Mouse (Mus musculus): ENCODE data around the gene Gsta4. TPM values are rescaled to one million over a fixed set of nuclear protein-coding genes. Genes with fewer than 3 reads are reported as not detected.

The Gsta4 gene
- polyA plus RNA-seq, 1 experiment from 2014 or later, result 62.7 TPM

- ATAC-seq, result peak; percentile 99
- Histone ChIP-seq H3K4me2 (ENCODE audit: low read depth, low read length) (peak overlapping the region; percentile 63), H3K9me3 (ENCODE audit: control insufficient read depth, low read length) (no peaks in the 10 kb centered on the region), H3K9ac (ENCODE audit: low read depth, low read length) (peak overlapping the region; percentile 92), H3K4me3 (ENCODE audit: low read length) (peak overlapping the region; percentile 77), H3K27me3 (replicated peaks; ENCODE audit: control insufficient read depth, insufficient read depth, low read length) (no peaks in the 10 kb centered on the region), H3K4me1 (ENCODE audit: control insufficient read depth, insufficient read depth, low read length) (0 out of 2 replicates have a peak, but pooled peaks cover 3% of the 10 kb centered on the region), H3K36me3 (ENCODE audit: control insufficient read depth, insufficient read depth, low read length) (no peaks in the 10 kb centered on the region), H3K27ac (ENCODE audit: low read length) (peak overlapping the region; percentile 99)
- under 1% methylated on average over 49 of the region's 58 CpGs for WGBS
These were observed 7.0 kb upstream of the Gsta4 start for GRCm38 (mm10) chr9:78175277-78176200.

DNA sequence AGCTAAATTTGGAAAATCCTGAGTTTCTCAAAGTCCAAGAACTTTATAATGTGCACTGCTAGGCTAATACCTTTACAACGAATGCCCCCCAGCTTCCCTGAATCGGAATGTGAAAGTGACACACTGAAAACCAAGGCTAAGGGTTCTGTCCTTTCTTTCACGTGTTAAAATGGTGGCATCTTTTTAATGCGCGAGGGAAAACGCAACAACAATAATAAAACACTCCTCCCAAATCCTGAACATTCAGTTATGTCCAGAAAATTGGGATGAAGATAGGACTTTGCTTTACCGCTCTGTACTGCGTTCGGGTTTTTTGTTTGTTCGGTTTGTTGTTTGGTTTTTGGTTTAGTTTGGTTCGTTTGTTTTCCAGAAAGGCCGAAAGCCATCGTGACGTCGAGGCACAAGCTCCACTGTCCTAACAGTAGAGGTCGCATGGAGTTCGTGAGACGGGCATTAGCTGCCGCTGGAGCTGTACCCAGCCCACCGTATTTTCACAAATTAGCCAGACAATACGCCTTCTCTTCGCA, 6.3 kb upstream of the Gsta4 start:
- H3K27ac ChIP-seq (ENCODE audit: low read length), result peak overlapping the region; percentile 99
- under 1% methylated on average over 22 of the region's 22 CpGs for WGBS
- no peaks in the 10 kb centered on the region for H3K9me3 ChIP-seq (ENCODE audit: control insufficient read depth, low read length)
- peak overlapping the region; percentile 63 for H3K4me2 ChIP-seq (ENCODE audit: low read depth, low read length)
- no peaks in the 10 kb centered on the region for H3K27me3 ChIP-seq (replicated peaks; ENCODE audit: control insufficient read depth, insufficient read depth, low read length)
- ATAC-seq, result peak; percentile 64
- no peaks in the 10 kb centered on the region for H3K36me3 ChIP-seq (ENCODE audit: control insufficient read depth, insufficient read depth, low read length)
- H3K4me1 ChIP-seq (ENCODE audit: control insufficient read depth, insufficient read depth, low read length), result 0 out of 2 replicates have a peak, but pooled peaks cover 3% of the 10 kb centered on the region
- H3K4me3 ChIP-seq (ENCODE audit: low read length), result peak overlapping the region; percentile 77
- H3K9ac ChIP-seq (ENCODE audit: low read depth, low read length), result peak overlapping the region; percentile 92

DNA sequence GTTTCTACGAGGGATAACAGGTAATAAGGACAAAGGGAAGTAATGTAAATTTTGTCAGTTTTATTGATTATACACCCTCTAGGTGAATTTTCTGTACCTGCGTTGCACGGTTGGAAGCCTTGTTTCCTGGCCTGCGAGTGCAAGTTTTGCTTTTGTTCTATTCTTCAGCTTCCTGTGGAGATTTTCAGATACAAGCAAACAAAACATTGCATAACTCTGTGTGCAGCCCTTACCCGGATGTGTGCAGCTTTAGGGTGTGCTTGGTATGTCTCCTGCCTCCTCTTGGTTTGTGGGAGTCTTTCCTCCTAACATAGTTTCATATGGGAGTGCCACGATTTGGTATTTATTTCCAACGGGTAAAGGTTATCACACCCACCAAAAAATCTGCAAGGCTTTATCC, 5.7 kb upstream of the Gsta4 start:
- Histone ChIP-seq H3K36me3 (ENCODE audit: control insufficient read depth, insufficient read depth, low read length) (no peaks in the 10 kb centered on the region), H3K4me1 (ENCODE audit: control insufficient read depth, insufficient read depth, low read length) (0 out of 2 replicates have a peak, but pooled peaks cover 3% of the 10 kb centered on the region), H3K4me3 (ENCODE audit: low read length) (peak overlapping the region; percentile 77), H3K27ac (ENCODE audit: low read length) (peak overlapping the region; percentile 99), H3K9ac (ENCODE audit: low read depth, low read length) (peak overlapping the region; percentile 92), H3K4me2 (ENCODE audit: low read depth, low read length) (peak overlapping the region; percentile 63), H3K27me3 (replicated peaks; ENCODE audit: control insufficient read depth, insufficient read depth, low read length) (no peaks in the 10 kb centered on the region), H3K9me3 (ENCODE audit: control insufficient read depth, low read length) (no peaks in the 10 kb centered on the region)
- peak; percentile 38; the same call in 1 of the 2 replicates for ATAC-seq
- 17% methylated on average over 7 of the region's 7 CpGs for WGBS

DNA sequence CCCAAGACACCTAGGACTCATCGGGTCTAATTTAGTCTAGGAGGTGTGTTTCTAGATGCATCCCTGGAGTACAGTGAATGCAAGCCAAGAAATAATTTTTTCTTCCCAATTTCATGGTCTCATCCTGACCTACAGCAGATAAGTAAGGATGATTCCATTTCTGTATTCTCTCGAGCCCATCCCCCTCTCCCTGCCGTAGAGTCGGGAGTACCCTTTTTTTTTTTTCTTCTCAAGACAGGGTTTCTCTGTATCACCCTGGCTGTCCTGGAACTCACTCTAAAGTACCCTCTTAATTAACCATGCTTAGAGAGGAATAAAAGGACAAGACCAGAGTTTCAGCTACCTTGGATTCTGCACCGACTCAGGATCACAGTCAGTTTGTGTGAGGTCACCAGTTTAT, 4.4 kb upstream of the Gsta4 start:
- no peak for ATAC-seq
- Histone ChIP-seq H3K4me2 (ENCODE audit: low read depth, low read length) (no peak overlapping the region), H3K27me3 (replicated peaks; ENCODE audit: control insufficient read depth, insufficient read depth, low read length) (no peaks in the 10 kb centered on the region), H3K4me3 (ENCODE audit: low read length) (no peak overlapping the region), H3K9ac (ENCODE audit: low read depth, low read length) (no peak overlapping the region), H3K9me3 (ENCODE audit: control insufficient read depth, low read length) (no peaks in the 10 kb centered on the region), H3K4me1 (ENCODE audit: control insufficient read depth, insufficient read depth, low read length) (0 out of 2 replicates have a peak, but pooled peaks cover 3% of the 10 kb centered on the region), H3K36me3 (ENCODE audit: control insufficient read depth, insufficient read depth, low read length) (no peaks in the 10 kb centered on the region), H3K27ac (ENCODE audit: low read length) (no peak overlapping the region)
- WGBS, result 78% methylated on average over 5 of the region's 5 CpGs

DNA sequence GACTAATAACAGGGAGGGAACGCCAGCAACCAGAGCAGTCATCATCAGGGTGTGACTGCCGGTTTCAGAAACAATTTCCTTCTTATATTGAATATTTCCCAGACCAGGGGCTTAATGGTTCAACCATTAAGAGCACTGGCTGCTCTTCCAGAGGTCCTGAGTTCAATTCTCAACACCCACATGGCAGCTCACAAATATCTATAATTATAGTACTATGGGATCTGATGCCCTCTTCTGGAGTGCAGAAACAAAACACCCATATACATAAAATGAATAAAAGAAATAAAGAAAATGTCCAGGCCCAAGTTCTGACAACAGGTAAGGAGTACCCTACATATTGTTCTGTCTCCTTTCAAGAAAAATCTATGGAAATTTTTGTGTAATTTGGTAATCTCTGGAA, 3.5 kb upstream of the Gsta4 start:
- no peak for ATAC-seq
- H3K4me3 ChIP-seq (ENCODE audit: low read length), result no peak overlapping the region
- no peaks in the 10 kb centered on the region for H3K9me3 ChIP-seq (ENCODE audit: control insufficient read depth, low read length)
- no peak overlapping the region for H3K4me2 ChIP-seq (ENCODE audit: low read depth, low read length)
- no peak overlapping the region for H3K27ac ChIP-seq (ENCODE audit: low read length)
- H3K27me3 ChIP-seq (replicated peaks; ENCODE audit: control insufficient read depth, insufficient read depth, low read length), result no peaks in the 10 kb centered on the region
- 65% methylated on average over 2 of the region's 2 CpGs for WGBS
- H3K36me3 ChIP-seq (ENCODE audit: control insufficient read depth, insufficient read depth, low read length), result no peaks in the 10 kb centered on the region
- no peak overlapping the region for H3K9ac ChIP-seq (ENCODE audit: low read depth, low read length)
- H3K4me1 ChIP-seq (ENCODE audit: control insufficient read depth, insufficient read depth, low read length), result 0 out of 2 replicates have a peak, but pooled peaks cover 3% of the 10 kb centered on the region

DNA sequence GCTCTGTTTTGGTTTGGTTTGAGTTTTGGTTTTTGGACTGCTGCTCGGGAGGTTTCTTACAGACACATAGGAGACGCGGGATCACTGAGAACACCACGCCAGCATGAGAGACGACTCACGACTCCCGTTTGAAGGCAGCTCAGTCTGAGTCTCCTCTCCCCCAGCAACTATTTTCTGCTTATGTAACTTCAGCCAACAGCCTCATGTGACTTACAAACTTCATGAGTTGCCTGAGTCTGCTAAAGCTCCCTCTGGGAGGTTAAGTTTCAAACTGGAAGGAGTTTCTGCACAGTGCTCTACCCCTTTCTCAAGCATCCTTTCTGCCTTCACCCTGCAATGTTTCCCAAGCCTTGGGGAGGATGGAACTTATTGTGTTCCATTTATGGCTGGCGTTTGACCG, 3.1 kb downstream of the Gsta4 start:
- no peak overlapping the region for H3K27ac ChIP-seq (ENCODE audit: low read length)
- ATAC-seq, result no peak
- no peaks in the 10 kb centered on the region for H3K9me3 ChIP-seq (ENCODE audit: control insufficient read depth, low read length)
- no peak overlapping the region for H3K9ac ChIP-seq (ENCODE audit: low read depth, low read length)
- WGBS, result 79% methylated on average over 9 of the region's 9 CpGs
- peaks cover 7% of the 10 kb centered on the region; the same call in 1 of the 2 replicates for H3K4me1 ChIP-seq (ENCODE audit: control insufficient read depth, insufficient read depth, low read length)
- no peak overlapping the region for H3K4me3 ChIP-seq (ENCODE audit: low read length)
- H3K27me3 ChIP-seq (replicated peaks; ENCODE audit: control insufficient read depth, insufficient read depth, low read length), result no peaks in the 10 kb centered on the region
- no peaks in the 10 kb centered on the region for H3K36me3 ChIP-seq (ENCODE audit: control insufficient read depth, insufficient read depth, low read length)
- H3K4me2 ChIP-seq (ENCODE audit: low read depth, low read length), result no peak overlapping the region

GRCm38 (mm10) chr9:78188910-78189309, 6.3 kb downstream of the Gsta4 start:
- peaks cover 22% of the 10 kb centered on the region; the same call in 1 of the 2 replicates for H3K4me1 ChIP-seq (ENCODE audit: control insufficient read depth, insufficient read depth, low read length)
- 67% methylated on average over 8 of the region's 8 CpGs for WGBS
- H3K9me3 ChIP-seq (ENCODE audit: control insufficient read depth, low read length), result no peaks in the 10 kb centered on the region

DNA sequence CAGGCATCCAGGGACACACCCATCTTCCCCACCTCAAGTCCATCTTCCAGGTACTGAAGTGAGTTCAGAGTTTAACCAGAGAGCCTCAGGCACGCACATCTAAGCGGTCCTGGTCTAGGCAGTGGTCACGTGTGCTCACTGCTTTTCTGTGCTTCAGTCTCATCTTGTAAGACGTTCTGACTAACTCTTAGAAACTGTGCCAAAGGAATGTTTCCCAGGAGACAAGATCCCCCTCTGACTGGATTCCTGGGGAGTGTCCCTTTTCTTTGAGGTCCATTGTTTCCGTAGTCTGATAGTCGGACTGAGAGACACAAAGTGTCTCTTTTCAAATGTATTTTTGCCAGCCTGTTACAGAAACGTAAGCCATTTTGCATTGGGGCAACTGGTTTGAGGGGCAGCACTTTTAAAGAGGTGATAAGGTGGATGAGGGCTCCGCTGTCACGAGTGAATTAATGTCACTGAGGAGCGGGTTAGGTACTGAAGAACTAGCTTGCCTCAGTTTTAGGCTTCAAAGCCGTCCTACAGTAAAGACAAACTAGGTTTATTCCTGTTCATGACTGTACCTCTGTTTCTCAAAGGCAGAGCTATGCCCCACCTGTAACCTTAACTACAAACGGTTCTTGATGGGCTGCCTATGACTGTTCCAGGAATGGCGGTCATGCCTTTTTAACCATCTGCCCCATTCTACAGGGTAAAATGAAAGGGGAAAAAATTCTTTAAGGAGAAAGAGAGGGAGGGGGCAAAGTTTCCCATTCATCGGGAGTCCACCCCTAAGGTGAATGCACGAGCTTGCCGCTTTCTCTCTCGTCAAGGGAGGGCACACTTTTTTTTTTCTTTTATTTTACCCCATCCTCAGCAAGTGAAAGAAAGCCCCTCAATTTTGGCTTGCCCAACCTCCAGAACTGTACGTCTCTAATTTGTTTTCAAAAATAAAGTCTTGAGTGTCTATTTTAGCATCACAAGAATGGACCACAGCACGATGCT, 8.4 kb downstream of the Gsta4 start:
- peak overlapping the region; percentile 37 for H3K4me3 ChIP-seq (ENCODE audit: low read length)
- H3K4me1 ChIP-seq (ENCODE audit: control insufficient read depth, insufficient read depth, low read length), result peaks cover 22% of the 10 kb centered on the region; the same call in 1 of the 2 replicates
- no peaks in the 10 kb centered on the region for H3K9me3 ChIP-seq (ENCODE audit: control insufficient read depth, low read length)
- H3K27me3 ChIP-seq (replicated peaks; ENCODE audit: control insufficient read depth, insufficient read depth, low read length), result no peaks in the 10 kb centered on the region
- H3K9ac ChIP-seq (ENCODE audit: low read depth, low read length), result peak overlapping the region; percentile 9; the same call in 1 of the 2 replicates
- no peak overlapping the region for H3K27ac ChIP-seq (ENCODE audit: low read length)
- ATAC-seq, result peak; percentile 63
- peak overlapping the region; percentile 63 for H3K4me2 ChIP-seq (ENCODE audit: low read depth, low read length)
- WGBS, result 5% methylated on average over 19 of the region's 19 CpGs
- H3K36me3 ChIP-seq (ENCODE audit: control insufficient read depth, insufficient read depth, low read length), result no peaks in the 10 kb centered on the region

More at GRCm38 (mm10) chr9:78188910-78189309, 6.3 kb downstream of the Gsta4 start:
- Histone ChIP-seq H3K36me3 (ENCODE audit: control insufficient read depth, insufficient read depth, low read length) (no peaks in the 10 kb centered on the region), H3K4me3 (ENCODE audit: low read length) (no peak overlapping the region), H3K4me2 (ENCODE audit: low read depth, low read length) (no peak overlapping the region), H3K9ac (ENCODE audit: low read depth, low read length) (no peak overlapping the region), H3K27ac (ENCODE audit: low read length) (no peak overlapping the region), H3K27me3 (replicated peaks; ENCODE audit: control insufficient read depth, insufficient read depth, low read length) (no peaks in the 10 kb centered on the region)
- no peak for ATAC-seq

Measured in intestine, embryonic 16.5 days (tissue).